Mouse (Mus musculus): Measurements from ENCODE around the gene Ccdc92b. TPM values are rescaled to one million over a fixed set of nuclear protein-coding genes. Genes with fewer than 3 reads are reported as not detected.

The Ccdc92b gene
- total and polyA plus RNA-seq, 3 experiments = not detected

- H3K36me3 ChIP-seq (replicated peaks in 1 of 2; ENCODE audit: control insufficient read depth in 1 of 2, insufficient read depth in 1 of 2, low read length in 1 of 2) = peaks cover 0 to 42% of the 10 kb centered on the region in 2 experiments
- H3K4me2 ChIP-seq (ENCODE audit: insufficient read depth, low read depth, poor library complexity, severe bottlenecking) = peak overlapping the region; percentile 73
- peak; percentile 43 for DNase-seq (ENCODE audit: extremely low read depth)
- H3K9ac ChIP-seq (ENCODE audit: insufficient read depth, low read depth) = peak overlapping the region; percentile 87
- H3K27ac ChIP-seq (ENCODE audit: insufficient read depth, low read depth) = peak overlapping the region; percentile 17; the same call in 1 of the 2 replicates
- TF ChIP-seq NRF1 (IDR thresholded peaks at IDR 0.05; ENCODE audit: low read depth, low read length) = 0 out of 2 replicates have a peak, but pooled peaks have one; percentile 11
- TF ChIP-seq SIN3A (IDR thresholded peaks at IDR 0.05; ENCODE audit: low read length) = peak; percentile 69; the same call in 1 of the 2 replicates
- TF ChIP-seq TCF12 (IDR thresholded peaks at IDR 0.05; ENCODE audit: low read depth, low read length) = no peak
- no peak for TF ChIP-seq TBP (conservative IDR thresholded peaks at IDR 0.05; ENCODE audit: low read depth, low read length)
- TF ChIP-seq RAD21 (IDR thresholded peaks at IDR 0.05; ENCODE audit: low read depth, low read length) = no peak
- no peak for TF ChIP-seq MAZ (IDR thresholded peaks at IDR 0.05; ENCODE audit: low read depth, low read length)
- TF ChIP-seq SMC3 (IDR thresholded peaks at IDR 0.05; ENCODE audit: low read depth, low read length) = no peak
- no peak for TF ChIP-seq ELF1 (IDR thresholded peaks at IDR 0.05; ENCODE audit: low read depth, low read length)
- TF ChIP-seq CHD2 (IDR thresholded peaks at IDR 0.05; ENCODE audit: low read length) = no peak
- no peak for TF ChIP-seq JUN (IDR thresholded peaks at IDR 0.05; ENCODE audit: insufficient read depth, low read depth, low read length)
- no peak for TF ChIP-seq UBTF (IDR thresholded peaks at IDR 0.05; ENCODE audit: low read depth, low read length)
- H3K79me2 ChIP-seq (replicated peaks; ENCODE audit: control insufficient read depth, extremely low read depth, insufficient read depth, poor library complexity, severe bottlenecking) = peaks cover 56% of the 10 kb centered on the region
- peaks cover 37 to 65% of the 10 kb centered on the region in 2 experiments for H3K4me1 ChIP-seq (ENCODE audit: control insufficient read depth in 1 of 2, insufficient read depth in 2 of 2)
- H3K9me3 ChIP-seq (replicated peaks; ENCODE audit: low read length) = no peaks in the 10 kb centered on the region
- dilution Hi-C loops (cut with MboI; ENCODE audit: extremely low pct_ligation_motif_present, extremely low pct_unique_long_range_greater_than_20kb, low sequenced_read_pairs) (no loop called here), in situ Hi-C loops (cut with MboI; ENCODE audit: low pct_ligation_motif_present, low pct_unique_long_range_greater_than_20kb, low sequenced_read_pairs) (loop anchor here (5.0 to 25.0 kb wide), 2 partner anchors 177 to 512 kb away; partner anchors contain the start of gene Hic1)
- no peaks in the 10 kb centered on the region for H3K27me3 ChIP-seq (replicated peaks)
- peak overlapping the region; percentile 86 to 96 (median 94) for H3K4me3 ChIP-seq (replicated peaks in 1 of 3; ENCODE audit: low read depth in 2 of 3, low read length in 2 of 3, poor library complexity in 1 of 3)
These were observed 30.5 kb downstream of the Ccdc92b start for GRCm38 (mm10) chr11:74649647-74650551.

GRCm38 (mm10) chr11:74650576-74651100 lies 31.2 kb downstream of the Ccdc92b start:
- Histone ChIP-seq H3K4me2 (ENCODE audit: insufficient read depth, low read depth, poor library complexity, severe bottlenecking) (peak overlapping the region; percentile 73), H3K4me3 (replicated peaks in 1 of 3; ENCODE audit: low read depth in 2 of 3, low read length in 2 of 3, poor library complexity in 1 of 3) (peak overlapping the region; percentile 86 to 96 (median 94)), H3K27ac (ENCODE audit: insufficient read depth, low read depth) (0 out of 2 replicates have a peak overlapping the region, but pooled peaks have one; percentile 13), H3K79me2 (replicated peaks; ENCODE audit: control insufficient read depth, extremely low read depth, insufficient read depth, poor library complexity, severe bottlenecking) (peaks cover 63% of the 10 kb centered on the region), H3K4me1 (ENCODE audit: control insufficient read depth in 1 of 2, insufficient read depth in 2 of 2) (peaks cover 39 to 69% of the 10 kb centered on the region in 2 experiments), H3K27me3 (replicated peaks) (no peaks in the 10 kb centered on the region), H3K9me3 (replicated peaks; ENCODE audit: low read length) (no peaks in the 10 kb centered on the region), H3K9ac (ENCODE audit: insufficient read depth, low read depth) (peak overlapping the region; percentile 87), H3K36me3 (replicated peaks in 1 of 2; ENCODE audit: control insufficient read depth in 1 of 2, insufficient read depth in 1 of 2, low read length in 1 of 2) (peaks cover 0 to 49% of the 10 kb centered on the region in 2 experiments)
- dilution Hi-C loops (cut with MboI; ENCODE audit: extremely low pct_ligation_motif_present, extremely low pct_unique_long_range_greater_than_20kb, low sequenced_read_pairs) (no loop called here), in situ Hi-C loops (cut with MboI; ENCODE audit: low pct_ligation_motif_present, low pct_unique_long_range_greater_than_20kb, low sequenced_read_pairs) (no loop called here)
- TF ChIP-seq SMC3 (IDR thresholded peaks at IDR 0.05; ENCODE audit: low read depth, low read length) (no peak), POLR2A (IDR thresholded peaks at IDR 0.05; ENCODE audit: low read depth, low read length) (no peak), GABPA (IDR thresholded peaks at IDR 0.05; ENCODE audit: insufficient replicate concordance, low read depth, low read length) (no peak), NELFE (IDR thresholded peaks at IDR 0.05; ENCODE audit: low read depth, low read length) (no peak), HCFC1 (IDR thresholded peaks at IDR 0.05; ENCODE audit: low read depth, low read length) (no peak), KAT2A (IDR thresholded peaks at IDR 0.05; ENCODE audit: insufficient replicate concordance, low read length) (no peak)
- no peak for DNase-seq (ENCODE audit: extremely low read depth)

Measured in CH12.LX (cell line).